ENCODE assay signal across 10 mouse cellular contexts in the genomic region with DNA sequence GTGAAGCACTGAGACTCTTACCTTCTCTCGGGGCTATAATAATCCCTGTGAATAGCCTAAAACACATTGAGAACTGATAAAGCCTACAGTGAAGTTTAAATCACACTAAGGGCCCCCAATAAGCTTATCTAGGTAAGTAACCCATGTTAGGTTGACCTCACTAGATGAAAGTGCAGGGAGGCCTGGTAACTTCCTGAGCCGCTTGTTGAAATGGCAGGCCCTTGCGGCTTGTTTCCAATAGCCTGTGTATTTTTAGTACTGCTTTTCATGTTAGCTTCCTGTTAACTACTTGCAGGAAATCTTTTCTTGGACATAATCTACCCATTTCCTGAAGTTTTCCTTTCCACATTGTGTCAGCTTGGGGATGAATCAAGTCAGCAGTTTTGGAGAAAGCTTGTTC.
DNase-seq lines count a peak whose midpoint lies in the region; ATAC-seq and TF ChIP-seq lines count a peak whose summit lies in the region.
"Had no signal": no experiment of that assay in that cellular context is flagged by ENCODE, and none has a peak within 500 bp of the region (broad histone marks: within the 10 kb centered on the region; RNA-seq: fewer than 3 reads in every experiment).

No protein-coding gene starts in this region.

- intact Hi-C loops in heart, postnatal 14 days (cut with DNase I), result no loop called here

- no peaks in the 10 kb centered on the region for H3K9me3 ChIP-seq in lung, embryonic 14.5 days (ENCODE audit: low read depth, low read length)
- H3K9me3 ChIP-seq in forebrain, embryonic 16.5 days (ENCODE audit: control insufficient read depth, low read length), result no peaks in the 10 kb centered on the region
- H3K9me3 ChIP-seq: limb, embryonic 12.5 days had no signal

- H3K36me3 ChIP-seq in lung, embryonic 14.5 days (ENCODE audit: insufficient read depth), result no peaks in the 10 kb centered on the region
- no peaks in the 10 kb centered on the region for H3K36me3 ChIP-seq in forebrain, embryonic 16.5 days (ENCODE audit: control insufficient read depth, insufficient read depth)
- H3K36me3 ChIP-seq: limb, embryonic 12.5 days had no signal

- H3K9ac ChIP-seq in lung, embryonic 14.5 days, result no peak overlapping the region
- H3K9ac ChIP-seq in forebrain, embryonic 16.5 days (replicated peaks; ENCODE audit: low read depth, low read length), result no peak overlapping the region
- H3K9ac ChIP-seq: limb, embryonic 12.5 days had no signal

- no peak for TF ChIP-seq CTCF in lung, embryonic 14.5 days (IDR thresholded peaks at IDR 0.05; ENCODE audit: low read depth)

- 0 out of 2 replicates have a peak, but pooled peaks cover 4% of the 10 kb centered on the region for H3K4me1 ChIP-seq in lung, embryonic 14.5 days (ENCODE audit: insufficient read depth)
- H3K4me1 ChIP-seq in forebrain, embryonic 16.5 days (replicated peaks; ENCODE audit: control insufficient read depth, insufficient read depth, low read length), result no peaks in the 10 kb centered on the region
- H3K4me1 ChIP-seq: limb, embryonic 12.5 days had no signal

- peak; percentile 4 for DNase-seq in thymus, postnatal 0 days (ENCODE audit: low spot score)
- no peak for DNase-seq in thymus, postnatal 14 days
- DNase-seq in heart, postnatal 14 days, result peak; percentile 34 to 38
- DNase-seq in lung, embryonic 14.5 days, result peak; percentile 38
- no peak for DNase-seq in T-cell, adult 2 months (ENCODE audit: low spot score)
- no peak for DNase-seq in neural tube, embryonic 10.5 days (ENCODE audit: extremely low spot score, low spot score)
- no peak for DNase-seq in right cerebral cortex, adult 18-20 months
- DNase-seq: cerebellum, adult 11 months had no signal

- ATAC-seq in lung, embryonic 14.5 days (ENCODE audit: insufficient read depth), result no peak
- no peak for ATAC-seq in forebrain, embryonic 16.5 days

- H3K27ac ChIP-seq in lung, embryonic 14.5 days (ENCODE audit: low read depth), result peak overlapping the region; percentile 54; the same call in 1 of the 2 replicates
- no peak overlapping the region for H3K27ac ChIP-seq in forebrain, embryonic 16.5 days (ENCODE audit: low read length)
- H3K27ac ChIP-seq: limb, embryonic 12.5 days had no signal

- H3K4me2 ChIP-seq in lung, embryonic 14.5 days, result no peak overlapping the region
- H3K4me2 ChIP-seq in forebrain, embryonic 16.5 days (ENCODE audit: low read length), result no peak overlapping the region
- H3K4me2 ChIP-seq: limb, embryonic 12.5 days had no signal

- 49% methylated on average over 3 of the region's 3 CpGs for whole genome bisulfite sequencing in lung, embryonic 14.5 days
- 88% methylated on average over 3 of the region's 3 CpGs for WGBS in forebrain, embryonic 16.5 days

- no peaks in the 10 kb centered on the region for H3K27me3 ChIP-seq in lung, embryonic 14.5 days (ENCODE audit: insufficient read depth, low read length)
- H3K27me3 ChIP-seq in forebrain, embryonic 16.5 days (replicated peaks; ENCODE audit: control insufficient read depth, insufficient read depth, low read length), result no peaks in the 10 kb centered on the region
- H3K27me3 ChIP-seq: limb, embryonic 12.5 days had no signal

- H3K4me3 ChIP-seq in lung, embryonic 14.5 days (ENCODE audit: low read depth, low read length), result no peak overlapping the region
- no peak overlapping the region for H3K4me3 ChIP-seq in forebrain, embryonic 16.5 days (replicated peaks; ENCODE audit: low read length)
- H3K4me3 ChIP-seq: limb, embryonic 12.5 days had no signal

Comparison
In these comparisons a context has a peak if more than half of its experiments do, and no peak if none do; other contexts are left out.
1. DNase-seq: peak in thymus, postnatal 0 days (single experiment), heart, postnatal 14 days (2 of 2) and lung, embryonic 14.5 days (single experiment); none in thymus, postnatal 14 days (single experiment), T-cell, adult 2 months (single experiment), neural tube, embryonic 10.5 days (single experiment) and right cerebral cortex, adult 18-20 months (single experiment).